Mouse (Mus musculus) CH12.LX (cell line): ENCODE measurements around the gene Clcn2. TPM values are rescaled to one million over a fixed set of nuclear protein-coding genes. Genes with fewer than 3 reads are reported as not detected.

Source experiments
- DNase-seq: peaks from one replicate; pipeline ENCODE4 v3.0.0-alpha.2; 2013; ENCODE audit errors: extremely low read depth
- H3K27ac ChIP-seq: 2 replicates; pipeline ENCODE4 v1.5.1; 2012; ENCODE audit warnings: low read depth, mild to moderate bottlenecking, control low read depth, moderate library complexity; ENCODE audit not compliant: insufficient read depth
- H3K27me3 ChIP-seq: replicated peaks from 2 replicates; pipeline ENCODE3; 2012; ENCODE audit warnings: inconsistent platforms
- H3K36me3 ChIP-seq, 2 experiments: replicated peaks in 1 of 2; 2 replicates each; pipeline versions ENCODE3 to v1.6.1; 2012; ENCODE audit warnings: inconsistent platforms in 1 of 2, low read length in 1 of 2, mild to moderate bottlenecking in 1 of 2, mixed read lengths in 1 of 2, moderate library complexity in 1 of 2; ENCODE audit not compliant: control insufficient read depth in 1 of 2, insufficient read depth in 1 of 2
- H3K4me1 ChIP-seq, 2 experiments: 2 replicates each; pipeline ENCODE4 v1.6.1; 2012; ENCODE audit warnings: inconsistent platforms in 1 of 2, moderate library complexity in 1 of 2; ENCODE audit not compliant: insufficient read depth in 2 of 2, control insufficient read depth in 1 of 2
- H3K4me2 ChIP-seq: 2 replicates; pipeline ENCODE4 v1.6.1; 2012; ENCODE audit warnings: low read depth, mild to moderate bottlenecking, control low read depth; ENCODE audit not compliant: poor library complexity, insufficient read depth, severe bottlenecking
- H3K4me3 ChIP-seq, 3 experiments: fragments of 150-350 bp in 1 of 3; sonication (generic) in 1 of 3; replicated peaks in 1 of 3; 2 replicates each; pipeline versions ENCODE3 to v1.5.1; 2011 to 2012; ENCODE audit warnings: low read depth in 2 of 3, low read length in 2 of 3, mild to moderate bottlenecking in 2 of 3, moderate library complexity in 2 of 3, control low read depth in 1 of 3, improper control_type of control experiment in 1 of 3, inconsistent platforms in 1 of 3, mixed read lengths in 1 of 3; ENCODE audit not compliant: poor library complexity in 1 of 3
- H3K79me2 ChIP-seq: replicated peaks from 2 replicates; pipeline ENCODE4 v1.6.1; 2012; ENCODE audit warnings: mild to moderate bottlenecking, moderate library complexity; ENCODE audit not compliant: control insufficient read depth, poor library complexity, insufficient read depth, severe bottlenecking; ENCODE audit errors: extremely low read depth
- H3K9ac ChIP-seq: 2 replicates; pipeline ENCODE4 v1.6.1; 2012; ENCODE audit warnings: low read depth, mild to moderate bottlenecking, control low read depth, moderate library complexity; ENCODE audit not compliant: insufficient read depth
- H3K9me3 ChIP-seq: replicated peaks from 2 replicates; pipeline ENCODE3; 2012; ENCODE audit warnings: low read length, inconsistent platforms, mixed read lengths
- CHD2 ChIP-seq: IDR thresholded peaks from 2 replicates; pipeline ENCODE4 v1.6.1; 2011; ENCODE audit warnings: low read length, improper control_type of control experiment
- CTCF ChIP-seq, 2 experiments: IDR thresholded peaks in 1 of 2; conservative IDR thresholded peaks in 1 of 2; 2 replicates each; pipeline ENCODE4 v1.5.1; 2011 to 2012; ENCODE audit warnings: low read depth in 2 of 2, low read length in 2 of 2, improper control_type of control experiment in 1 of 2, inconsistent platforms in 1 of 2, mild to moderate bottlenecking in 1 of 2, moderate library complexity in 1 of 2
- E2F4 ChIP-seq: IDR thresholded peaks from 2 replicates; pipeline ENCODE4 v1.6.1; 2011; ENCODE audit warnings: low read depth, low read length, improper control_type of control experiment; ENCODE audit not compliant: insufficient replicate concordance
- GABPA ChIP-seq: IDR thresholded peaks from 2 replicates; pipeline ENCODE4 v1.6.1; 2012; ENCODE audit warnings: low read depth, low read length, improper control_type of control experiment, inconsistent platforms; ENCODE audit not compliant: insufficient replicate concordance
- JUN ChIP-seq: IDR thresholded peaks from 2 replicates; pipeline ENCODE4 v1.6.1; 2011; ENCODE audit warnings: low read depth, mild to moderate bottlenecking, low read length, improper control_type of control experiment, moderate library complexity; ENCODE audit not compliant: insufficient read depth
- MAFK ChIP-seq: IDR thresholded peaks from 2 replicates; pipeline ENCODE4 v1.6.1; 2011; ENCODE audit warnings: low read length, improper control_type of control experiment; ENCODE audit not compliant: insufficient replicate concordance
- MAX ChIP-seq: IDR thresholded peaks from 2 replicates; pipeline ENCODE4 v1.6.1; 2011; ENCODE audit warnings: low read length, improper control_type of control experiment
- MXI1 ChIP-seq: IDR thresholded peaks from 2 replicates; pipeline ENCODE4 v1.6.1; 2011; ENCODE audit warnings: mild to moderate bottlenecking, low read depth, low read length, improper control_type of control experiment
- NELFE ChIP-seq: IDR thresholded peaks from 2 replicates; pipeline ENCODE4 v1.6.1; 2011; ENCODE audit warnings: low read depth, low read length, improper control_type of control experiment
- NRF1 ChIP-seq: IDR thresholded peaks from 2 replicates; pipeline ENCODE4 v1.6.1; 2014; ENCODE audit warnings: low read depth, mild to moderate bottlenecking, inconsistent platforms, low read length, improper control_type of control experiment, moderate library complexity
- POLR2AphosphoS2 ChIP-seq: IDR thresholded peaks from 2 replicates; pipeline ENCODE4 v1.6.1; 2011; ENCODE audit warnings: low read depth, low read length, improper control_type of control experiment
- RCOR1 ChIP-seq: conservative IDR thresholded peaks from 2 replicates; pipeline ENCODE4 v1.6.1; 2012; ENCODE audit warnings: low read depth, mild to moderate bottlenecking, inconsistent platforms, low read length, improper control_type of control experiment
- UBTF ChIP-seq: IDR thresholded peaks from 2 replicates; pipeline ENCODE4 v1.6.1; 2012; ENCODE audit warnings: low read depth, mild to moderate bottlenecking, inconsistent platforms, low read length, improper control_type of control experiment, moderate library complexity
- ZKSCAN1 ChIP-seq: IDR thresholded peaks from 2 replicates; pipeline ENCODE4 v1.6.1; 2012; ENCODE audit warnings: low read depth, inconsistent platforms, low read length, improper control_type of control experiment, borderline replicate concordance
- dilution Hi-C: fragments of 300-500 bp; cut with MboI; formaldehyde crosslinking; loops from 2 replicates; pipeline ENCODE4 v1.14.3; 2020; ENCODE audit warnings: low sequenced_read_pairs; ENCODE audit not compliant: extremely low pct_unique_long_range_greater_than_20kb, extremely low pct_ligation_motif_present
- in situ Hi-C: fragments of 300-500 bp; cut with MboI; formaldehyde crosslinking; loops from 3 replicates; pipeline ENCODE4 v1.14.3; 2019; ENCODE audit warnings: low sequenced_read_pairs, low pct_ligation_motif_present, low pct_unique_long_range_greater_than_20kb, mixed read lengths
- polyA plus RNA-seq: library from polyadenylated mRNA; unstranded; fragments of >175 nt; gene quantifications from 2 replicates; pipeline ENCODE4 v1.2.1, GENCODE M21; 2012; ENCODE audit warnings: low read depth; ENCODE audit not compliant: insufficient read length
- total RNA-seq, 2 experiments: library from RNA; depleted of rRNA; stranded (reverse); fragments of 300-350 nt in 1 of 2; fragments of >200 nt in 1 of 2; gene quantifications; 2 replicates each; pipeline ENCODE4 v1.2.3; 2012 to 2014

The Clcn2 gene
- total and polyA plus RNA-seq, 3 experiments: 1.2 to 4.5 (median 4.1) TPM

GRCm38 (mm10) chr16:20722736-20723135, 5.2 kb upstream of the Clcn2 start:
- Histone ChIP-seq H3K9ac (no peak overlapping the region), H3K36me3 (peaks cover 23 to 39% of the 10 kb centered on the region in 2 experiments), H3K4me3 (no peak overlapping the region), H3K27me3 (peaks cover 2% of the 10 kb centered on the region), H3K9me3 (no peaks in the 10 kb centered on the region), H3K27ac (no peak overlapping the region), H3K4me2 (no peak overlapping the region), H3K79me2 (peaks cover 10% of the 10 kb centered on the region), H3K4me1 (peaks cover 0 to 10% of the 10 kb centered on the region in 2 experiments; a peak in 2 of 4 replicates)
- TF ChIP-seq UBTF: no peak
- no peak for TF ChIP-seq NELFE
- TF ChIP-seq RCOR1: no peak
- TF ChIP-seq POLR2AphosphoS2: no peak
- dilution Hi-C loops: no loop called here
- in situ Hi-C loops: loop anchor here (10.0 kb wide), 1 partner anchor 462 kb away; no protein-coding TSS in a partner anchor
- no peak for DNase-seq

GRCm38 (mm10) chr16:20721808-20722207, 4.3 kb upstream of the Clcn2 start:
- TF ChIP-seq CHD2 (no peak), JUN (no peak), MAFK (no peak), GABPA (no peak), E2F4 (no peak), CTCF (conservative IDR thresholded peaks at IDR 0.05 in 1 of 2, IDR thresholded peaks at IDR 0.05 in 1 of 2; ENCODE audit: low read depth in 2 of 2, low read length in 2 of 2) (no peak), MAX (no peak), UBTF (no peak), MXI1 (no peak), NRF1 (no peak), ZKSCAN1 (no peak)
- in situ Hi-C loops: loop anchor here (10.0 kb wide), 1 partner anchor 463 kb away; no protein-coding TSS in a partner anchor
- Histone ChIP-seq H3K27ac (no peak overlapping the region), H3K4me3 (no peak overlapping the region), H3K4me2 (no peak overlapping the region), H3K36me3 (peaks cover 23 to 39% of the 10 kb centered on the region in 2 experiments), H3K79me2 (peaks cover 10% of the 10 kb centered on the region), H3K27me3 (peaks cover 2% of the 10 kb centered on the region), H3K9me3 (no peaks in the 10 kb centered on the region), H3K4me1 (peaks cover 0 to 14% of the 10 kb centered on the region in 2 experiments; a peak in 2 of 4 replicates), H3K9ac (no peak overlapping the region)
- dilution Hi-C loops: no loop called here
- DNase-seq: no peak
